Mouse (Mus musculus) urinary bladder, postnatal 10 days (tissue): ENCODE measurements around the gene Clk1.
A peak's percentile ranks its signal among the peaks of the same experiment; 100 is the strongest.

Experiments
- DNase-seq: peaks from one replicate; pipeline ENCODE4 v3.0.0; 2022; ENCODE audit warnings: low spot score

Gene Clk1

GRCm38 (mm10) chr1:58423371-58424248 lies at the start of gene Clk1:
TSS of gene Clk1 (minus strand) at chr1:58424066.
- peak; percentile 89 for DNase-seq

- no peak for DNase-seq
Observed at GRCm38 (mm10) chr1:58465561-58465960, 41.7 kb upstream of the Clk1 start.

- DNase-seq = no peak
Observed at GRCm38 (mm10) chr1:58465042-58465441, 41.2 kb upstream of the Clk1 start.

GRCm38 (mm10) chr1:58463935-58464334 lies 40.1 kb upstream of the Clk1 start:
- no peak for DNase-seq

- DNase-seq = no peak
Observed at GRCm38 (mm10) chr1:58460566-58460965, 36.7 kb upstream of the Clk1 start.

- DNase-seq = no peak
Observed at GRCm38 (mm10) chr1:58458867-58459266, 35.0 kb upstream of the Clk1 start.

GRCm38 (mm10) chr1:58458175-58458574 lies 34.3 kb upstream of the Clk1 start:
- no peak for DNase-seq

GRCm38 (mm10) chr1:58454316-58454715 lies 30.4 kb upstream of the Clk1 start:
- DNase-seq = no peak

GRCm38 (mm10) chr1:58448396-58448795 lies 24.5 kb upstream of the Clk1 start:
- no peak for DNase-seq

- no peak for DNase-seq
Observed at GRCm38 (mm10) chr1:58447766-58448165, 23.9 kb upstream of the Clk1 start.

- no peak for DNase-seq
Observed at GRCm38 (mm10) chr1:58445861-58446260, 22.0 kb upstream of the Clk1 start.

- peak; percentile 26 for DNase-seq
Observed at GRCm38 (mm10) chr1:58445143-58445722, 21.4 kb upstream of the Clk1 start, which contains the start of the genes Nif3l1 and Ppil3. TSS of gene Nif3l1 (plus strand) at chr1:58445151. TSS of gene Ppil3 (minus strand) at chr1:58445486.

GRCm38 (mm10) chr1:58444691-58445090 lies 20.8 kb upstream of the Clk1 start:
- no peak for DNase-seq

GRCm38 (mm10) chr1:58424551-58424950 lies 685 bp upstream of the Clk1 start:
- no peak for DNase-seq

- no peak for DNase-seq
Observed at GRCm38 (mm10) chr1:58422879-58423278, 987 bp downstream of the Clk1 start.

GRCm38 (mm10) chr1:58420961-58421360 lies 2.9 kb downstream of the Clk1 start:
- DNase-seq = no peak

- DNase-seq = no peak
Observed at GRCm38 (mm10) chr1:58420032-58420431, 3.8 kb downstream of the Clk1 start.

GRCm38 (mm10) chr1:58416048-58416447 lies 7.8 kb downstream of the Clk1 start:
- no peak for DNase-seq

GRCm38 (mm10) chr1:58415442-58415841 lies 8.4 kb downstream of the Clk1 start:
- no peak for DNase-seq

GRCm38 (mm10) chr1:58410776-58411175 lies 13.1 kb downstream of the Clk1 start:
- no peak for DNase-seq

- DNase-seq = no peak
Observed at GRCm38 (mm10) chr1:58410198-58410588, 13.7 kb downstream of the Clk1 start.

- DNase-seq = no peak
Observed at GRCm38 (mm10) chr1:58409553-58410197, 14.2 kb downstream of the Clk1 start.

- DNase-seq = no peak
Observed at GRCm38 (mm10) chr1:58408141-58408540, 15.7 kb downstream of the Clk1 start.
